Mouse (Mus musculus) erythroblast, embryonic 14.5 days (primary cell): ENCODE results near the gene Gm45623.

Source experiments
- GATA1 ChIP-seq: IDR thresholded peaks from 2 replicates; pipeline ENCODE4 v1.6.1; 2012; ENCODE audit warnings: low read length, inconsistent platforms, mixed read lengths
- TAL1 ChIP-seq: IDR thresholded peaks from 3 replicates; pipeline ENCODE4 v1.6.1; 2012; ENCODE audit warnings: low read length, inconsistent platforms, mixed read lengths

DNA sequence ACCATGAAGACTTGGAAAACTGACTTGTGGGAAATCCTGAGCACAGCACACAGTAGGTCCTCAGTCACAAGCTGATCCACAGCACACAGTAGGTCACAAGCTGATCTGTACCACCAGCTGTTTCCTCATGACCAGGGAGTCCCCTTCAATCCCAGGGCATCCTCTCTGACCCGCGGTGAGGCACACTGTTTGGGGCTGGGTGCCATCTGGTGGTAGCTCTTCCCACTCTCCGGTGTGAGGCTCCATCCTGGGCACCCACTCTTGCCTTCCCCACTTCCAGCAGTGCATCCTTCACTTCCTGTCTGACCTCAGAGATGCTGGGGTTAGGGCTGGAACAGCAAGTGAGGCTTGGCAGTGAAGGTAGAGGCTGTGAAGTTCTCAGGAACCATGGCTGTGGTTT is 19.0 kb upstream of the Gm45623 start:
- TF ChIP-seq GATA1, result no peak
- TF ChIP-seq TAL1, result no peak
